Mouse (Mus musculus): ENCODE results near the gene Amdhd1.

- TF ChIP-seq MAX (IDR thresholded peaks at IDR 0.05; ENCODE audit: low read depth) = no peak
- TF ChIP-seq USF1 (IDR thresholded peaks at IDR 0.05; ENCODE audit: low read depth) = no peak
- TF ChIP-seq POLR2A (IDR thresholded peaks at IDR 0.05; ENCODE audit: insufficient read length, low read depth) = no peak
- TF ChIP-seq POLR2AphosphoS2 (IDR thresholded peaks at IDR 0.05; ENCODE audit: insufficient read length, low read depth) = no peak
- no peak for TF ChIP-seq CEBPB (IDR thresholded peaks at IDR 0.05; ENCODE audit: insufficient read depth, poor library complexity, severe bottlenecking)
- no peak for TF ChIP-seq E2F4 (IDR thresholded peaks at IDR 0.05; ENCODE audit: insufficient read depth)
- TF ChIP-seq MYOD1 (IDR thresholded peaks at IDR 0.05; ENCODE audit: control insufficient read depth in 1 of 3, insufficient read length in 2 of 3, low read depth in 2 of 3) = no peak
- TF ChIP-seq MYOG (IDR thresholded peaks at IDR 0.05; ENCODE audit: control insufficient read depth in 1 of 3, insufficient read depth in 1 of 3, insufficient read length in 2 of 3, low read depth in 2 of 3) = no peak
- TF ChIP-seq TCF12 (IDR thresholded peaks at IDR 0.05; ENCODE audit: insufficient read depth, poor library complexity, severe bottlenecking) = no peak
- TF ChIP-seq REST (IDR thresholded peaks at IDR 0.05; ENCODE audit: insufficient read depth, insufficient read length) = no peak
- no peak for TF ChIP-seq SRF (IDR thresholded peaks at IDR 0.05; ENCODE audit: control insufficient read depth, insufficient read length, low read depth)
- TF ChIP-seq TCF3 (IDR thresholded peaks at IDR 0.05; ENCODE audit: insufficient read length, low read depth) = no peak
Measured at GRCm38 (mm10) chr10:93488066-93488827, 51.6 kb downstream of the Amdhd1 start, which contains the start of gene Hal.
